Mouse (Mus musculus) T-cell, adult 2 months (primary cell): ENCODE results near the gene Cybb.
A peak's percentile ranks its signal among the peaks of the same experiment; 100 is the strongest.
"Not testable (repeated sequence)": the region's sequence is repeated elsewhere in the genome, so short reads cannot be mapped to it uniquely, and the experiment has no call there.

ENCODE experiments used
- DNase-seq: peaks from one replicate; pipeline ENCODE4 v3.0.0; 2022; ENCODE audit warnings: low spot score

Gene Cybb

DNA sequence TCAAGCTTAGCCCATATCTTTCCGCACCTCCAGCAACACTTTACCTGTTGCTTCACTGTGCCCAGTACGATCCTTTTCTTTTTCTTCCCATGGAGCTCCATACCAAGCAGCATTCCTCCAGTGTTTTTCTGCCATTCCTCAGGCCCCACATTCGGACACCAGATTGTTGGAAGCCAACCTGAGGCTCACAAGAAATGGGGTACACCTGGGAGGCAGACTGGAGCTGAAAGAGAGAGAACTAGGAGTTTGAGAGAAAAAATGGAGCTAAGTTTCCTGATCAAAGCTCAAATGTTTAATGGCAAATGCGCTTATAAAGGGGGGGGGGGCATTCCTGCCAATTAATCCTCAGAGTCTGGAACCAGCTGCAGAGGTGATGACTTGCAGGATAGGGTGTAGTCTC lies at the start of gene Cybb:
Gene Cybb, minus strand, starts transcription at position 101 of the 400 bp plus-strand sequence.
- no peak for DNase-seq

DNA sequence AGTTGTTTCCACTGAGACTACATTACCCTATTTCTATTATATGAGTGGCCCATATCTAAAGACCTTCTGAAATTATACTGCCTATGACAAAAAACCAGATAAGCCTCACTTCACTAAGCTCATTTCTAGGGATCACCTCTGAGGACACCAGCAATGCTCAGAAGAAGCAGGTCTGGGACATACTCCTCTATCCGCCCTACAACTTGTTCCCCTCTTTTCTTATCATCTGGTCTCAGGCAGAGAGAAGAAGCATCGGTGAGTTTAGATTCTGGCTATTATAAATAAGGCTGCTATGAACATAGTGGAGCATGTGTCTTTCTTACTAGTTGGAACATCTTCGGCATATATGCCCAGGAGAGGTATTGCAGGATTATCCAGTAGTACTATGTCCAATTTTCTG lies 49.3 kb upstream of the Cybb start:
- no peak for DNase-seq

DNA sequence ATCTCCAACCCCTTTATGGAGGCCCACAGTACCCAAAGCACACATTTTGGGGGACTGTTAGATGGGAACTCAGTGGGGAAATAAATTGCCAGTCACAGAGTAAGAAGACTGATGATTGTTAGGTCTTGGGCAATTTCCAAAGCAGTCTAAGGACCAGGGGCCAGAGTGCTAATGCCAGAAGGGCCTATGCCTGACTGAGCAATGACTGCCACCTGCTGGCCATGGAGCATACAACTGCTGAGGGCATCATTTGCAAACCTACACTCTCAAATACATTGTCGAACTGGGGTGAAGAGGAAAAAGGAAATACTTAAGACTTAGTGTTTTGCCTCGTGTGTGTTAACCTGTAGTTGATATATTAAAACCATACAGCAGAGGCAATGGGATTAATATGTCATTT lies 32.4 kb upstream of the Cybb start:
- DNase-seq: not testable (repeated sequence)

DNA sequence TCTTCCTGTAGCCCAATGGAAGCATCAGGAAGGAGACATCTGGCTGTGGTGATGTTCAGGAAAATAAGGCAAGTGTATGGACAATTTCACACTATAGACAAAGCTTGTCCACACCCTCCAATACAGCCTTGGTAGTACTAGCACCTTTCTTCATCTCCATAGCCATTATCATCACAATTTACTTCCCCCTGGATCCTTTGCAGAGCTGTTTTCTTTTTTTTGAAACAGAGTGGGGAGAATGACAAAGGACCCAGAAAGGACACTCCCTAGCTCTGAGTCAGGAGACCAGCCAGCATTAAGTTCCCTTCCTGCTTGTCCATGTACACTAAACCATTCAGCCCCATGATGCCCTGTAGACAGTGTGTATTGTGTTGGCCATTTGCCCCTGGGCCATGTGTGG lies 30.0 kb upstream of the Cybb start:
- DNase-seq: not testable (repeated sequence)

- not testable (repeated sequence) for DNase-seq
These were observed 12.5 kb downstream of the Cybb start for GRCm38 (mm10) chrX:9475036-9475435.

DNA sequence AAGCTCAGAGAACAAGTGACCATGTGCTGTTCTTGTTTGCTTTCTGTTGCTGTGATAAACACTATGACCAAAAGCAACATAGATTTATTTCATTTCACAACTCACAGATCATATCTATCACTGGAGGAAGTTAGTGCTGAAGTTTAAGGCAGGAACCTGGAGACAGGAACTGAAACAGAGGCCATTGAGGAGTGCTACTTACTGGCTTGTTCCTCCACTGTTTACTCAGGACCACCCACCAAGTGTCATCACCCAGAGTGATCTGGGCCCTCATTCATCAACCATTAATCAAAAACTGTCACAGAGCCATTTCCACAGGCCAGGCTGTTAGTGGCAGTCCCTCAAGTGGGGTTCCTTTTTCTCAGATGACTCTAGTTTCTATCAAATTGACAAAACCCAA lies 13.1 kb downstream of the Cybb start:
- no peak for DNase-seq

DNA sequence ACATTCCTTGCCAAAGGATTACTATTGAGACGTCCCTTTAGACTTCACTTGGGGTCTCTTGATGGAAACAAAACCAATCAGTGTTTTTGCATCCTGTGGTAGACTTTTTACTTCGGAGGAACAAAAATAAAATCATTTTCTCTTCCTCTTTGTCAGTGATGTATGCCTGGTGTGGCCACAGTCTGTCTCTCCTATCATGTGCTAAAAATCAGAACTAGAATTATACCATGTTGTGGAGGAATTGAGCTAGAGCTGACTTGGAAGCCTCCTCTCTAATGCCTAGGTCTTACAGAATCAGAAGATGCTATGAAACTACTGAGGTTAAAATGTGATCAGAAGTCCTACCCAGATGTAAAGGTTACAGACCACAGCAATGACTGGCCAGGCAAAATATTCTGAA lies 13.8 kb downstream of the Cybb start:
- no peak for DNase-seq

- peak; percentile 3 for DNase-seq
These were observed 16.7 kb downstream of the Cybb start for GRCm38 (mm10) chrX:9470811-9471388.

GRCm38 (mm10) chrX:9469100-9469499 lies 18.5 kb downstream of the Cybb start:
- no peak for DNase-seq

DNA sequence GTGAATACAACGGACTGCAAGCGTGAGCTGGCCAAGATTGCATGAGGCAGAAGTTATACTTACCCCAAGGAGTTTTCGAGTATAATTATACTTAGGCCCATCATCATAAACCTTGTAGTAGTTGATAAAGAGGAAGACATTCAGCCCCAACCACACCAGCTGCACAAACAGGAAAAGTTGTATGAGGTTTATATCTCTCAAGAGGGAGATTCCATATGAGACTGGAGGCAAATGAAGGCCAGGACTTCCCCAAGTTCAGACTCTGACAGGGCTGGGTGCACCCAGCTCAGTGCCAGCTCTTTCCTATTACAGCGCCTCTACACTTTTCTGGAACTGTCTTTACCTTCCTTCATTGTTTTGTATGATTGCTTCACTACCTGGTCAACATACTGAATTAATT lies 20.6 kb downstream of the Cybb start:
- DNase-seq: no peak

GRCm38 (mm10) chrX:9465890-9466289 lies 21.7 kb downstream of the Cybb start:
- no peak for DNase-seq

- DNase-seq: no peak
These were observed 24.9 kb downstream of the Cybb start for GRCm38 (mm10) chrX:9462671-9463070.

GRCm38 (mm10) chrX:9461399-9461798 lies 26.2 kb downstream of the Cybb start:
- DNase-seq: no peak

- DNase-seq: no peak
These were observed 27.1 kb downstream of the Cybb start for GRCm38 (mm10) chrX:9460387-9460930.

DNA sequence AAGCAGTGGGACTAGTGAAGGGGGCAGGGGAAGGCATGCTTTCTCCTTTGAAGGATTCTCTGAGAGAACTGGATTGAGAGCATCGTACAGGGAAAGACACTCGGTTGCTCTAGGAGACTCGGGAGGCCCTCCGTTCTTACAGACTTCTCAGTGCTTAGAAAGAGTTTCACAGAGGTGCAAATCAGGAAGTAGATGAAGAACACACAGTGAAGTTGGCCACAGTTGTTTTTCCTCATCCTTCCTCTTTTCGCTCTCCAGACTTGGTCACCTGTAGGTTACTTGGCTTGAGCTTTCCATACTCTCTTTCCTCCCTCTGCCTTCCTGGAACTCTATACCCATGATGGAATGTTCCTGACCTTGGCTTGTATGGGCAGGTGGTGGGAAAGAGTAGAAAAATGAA lies 35.2 kb downstream of the Cybb start:
- DNase-seq: no peak

DNA sequence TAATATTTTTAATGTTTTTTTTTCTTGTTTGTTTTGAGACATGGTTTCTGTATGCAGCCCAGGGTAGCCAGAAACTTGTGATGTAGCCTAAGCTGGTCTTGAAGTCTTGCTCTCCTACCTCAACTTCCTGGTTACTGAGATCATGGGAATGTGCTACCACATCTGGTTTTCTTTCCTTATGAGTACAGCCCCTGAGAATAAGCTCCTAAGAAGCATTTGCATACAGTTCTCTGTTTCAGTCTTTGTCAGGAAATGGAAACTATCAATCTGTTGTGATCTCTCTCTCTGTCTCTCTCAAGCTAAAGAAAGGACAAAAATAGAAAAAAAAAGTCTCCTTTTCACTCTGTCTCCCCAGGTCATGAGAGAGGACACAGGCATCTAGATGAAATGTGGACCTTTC lies 40.3 kb downstream of the Cybb start:
- DNase-seq: no peak

- no peak for DNase-seq
These were observed 46.5 kb downstream of the Cybb start for GRCm38 (mm10) chrX:9441102-9441501.

GRCm38 (mm10) chrX:9440556-9440955 lies 47.0 kb downstream of the Cybb start:
- DNase-seq: no peak

DNA sequence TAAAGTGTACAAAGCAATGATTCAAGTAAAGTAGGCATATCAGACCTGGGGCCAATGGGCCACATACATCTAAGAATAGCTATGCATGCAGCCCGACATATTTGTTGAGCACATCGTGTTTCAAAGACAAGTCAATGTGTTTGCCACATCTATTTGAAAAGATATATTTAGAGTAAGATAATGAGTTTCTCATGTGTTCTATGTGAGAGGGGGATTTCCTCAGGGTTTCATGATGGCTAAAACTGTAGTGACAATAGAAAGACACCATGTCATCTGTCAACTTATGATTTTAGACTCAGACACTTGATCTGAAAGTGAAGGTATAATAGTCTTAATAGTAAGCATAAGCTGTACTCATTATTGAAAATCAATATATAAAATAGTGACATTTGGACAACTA lies 48.3 kb downstream of the Cybb start:
- DNase-seq: no peak

GRCm38 (mm10) chrX:9413889-9414288 lies 73.7 kb downstream of the Cybb start:
- DNase-seq: no peak
